Mouse (Mus musculus) gastrocnemius, postnatal 36 days (tissue): ENCODE results near the gene Rsg1. TPM values are rescaled to one million over a fixed set of nuclear protein-coding genes. Genes with fewer than 3 reads are reported as not detected.

ENCODE experiments used
- DNase-seq, 2 experiments: peaks; one replicate each; pipeline ENCODE4 v3.0.0; 2022
- intact Hi-C: fragments of 180-260 bp; cut with DNase I; formaldehyde crosslinking; loops from one replicate; pipeline ENCODE4 v1.15.1; 2025
- total RNA-seq, 2 experiments: library from RNA; stranded (reverse); gene quantifications; 2 replicates each; pipeline ENCODE4 v1.2.3; 2021

Gene Rsg1
- total RNA-seq, 2 experiments from 2014 or later: not detected

GRCm38 (mm10) chr4:141271228-141271627, 57.5 kb downstream of the Rsg1 start:
- DNase-seq: no peak
- intact Hi-C loops: no loop called here

GRCm38 (mm10) chr4:141271721-141272120, 58.0 kb downstream of the Rsg1 start:
- DNase-seq: no peak
- intact Hi-C loops: no loop called here

GRCm38 (mm10) chr4:141272878-141273277, 59.1 kb downstream of the Rsg1 start:
- intact Hi-C loops: loop anchor here (1.0 kb wide), 1 partner anchor 90 kb away; no protein-coding TSS in a partner anchor
- peak in 1 of 2 experiments; percentile 44 for DNase-seq

GRCm38 (mm10) chr4:141273296-141273695, 59.5 kb downstream of the Rsg1 start:
- DNase-seq: peak; percentile 77 to 82
- intact Hi-C loops: loop anchor here (1.0 kb wide), 1 partner anchor 90 kb away; no protein-coding TSS in a partner anchor

- DNase-seq: no peak
- intact Hi-C loops: no loop called here
Measured at GRCm38 (mm10) chr4:141274485-141275341, 61.0 kb downstream of the Rsg1 start.

Other genes with a start within 250 kb of the Rsg1 start
- 10 to 100 TPM; 16.6 to 17.5 TPM for gene Atp13a2, start 227.1 kb upstream of the Rsg1 start, total RNA-seq
- 1 to 10 TPM; 6.2 to 7.4 TPM for gene Mfap2, start 203.5 kb upstream of the Rsg1 start, total RNA-seq
- 1 to 10 TPM; 1.7 to 2.0 TPM for gene Crocc, start 153.4 kb upstream of the Rsg1 start, total RNA-seq
- 10 to 100 TPM; 13.3 to 15.3 TPM for gene Necap2, start 135.6 kb upstream of the Rsg1 start, total RNA-seq
- not detected for gene Spata21, start 125.6 kb upstream of the Rsg1 start, total RNA-seq
- 100 to 1,000 TPM; 141 to 150 TPM for gene Szrd1, start 74.2 kb upstream of the Rsg1 start, total RNA-seq
- 1 to 10 TPM; 8.8 to 9.8 TPM for gene Fbxo42, start 66.0 kb upstream of the Rsg1 start, total RNA-seq
- under 1 TPM; 0.26 to 0.69 TPM for gene Arhgef19, start 25.5 kb downstream of the Rsg1 start, total RNA-seq
- 1 to 10 TPM; 2.4 to 2.6 TPM for gene Epha2, start 87.3 kb downstream of the Rsg1 start, total RNA-seq
- under 1 TPM; 0.18 to 0.22 TPM for gene Fam131c, start 154.3 kb downstream of the Rsg1 start, total RNA-seq
- under 1 TPM; 0.17 to 0.26 TPM for gene Clcnka, start 184.8 kb downstream of the Rsg1 start, total RNA-seq
- under 1 TPM in 1 of 2 experiments, not detected in 1; 0.27 TPM for gene Clcnkb, start 202.1 kb downstream of the Rsg1 start, total RNA-seq
- gene Hspb7, start 206.8 kb downstream of the Rsg1 start, total RNA-seq: 100 to 1,000 TPM; 198 to 366 TPM
- under 1 TPM; 0.31 to 0.67 TPM for gene Srarp, start 222.1 kb downstream of the Rsg1 start, total RNA-seq
- gene Zbtb17, start 230.7 kb downstream of the Rsg1 start, total RNA-seq: 10 to 100 TPM; 25.2 to 25.5 TPM